Mouse (Mus musculus): ENCODE results near the gene Nmb.
"Not testable (repeated sequence)": the region's sequence is repeated elsewhere in the genome, so short reads cannot be mapped to it uniquely, and the experiment has no call there.

GRCm38 (mm10) chr7:80936617-80937303 lies 31.9 kb upstream of the Nmb start:
- not testable (repeated sequence) for TF ChIP-seq ZNF384 (IDR thresholded peaks at IDR 0.05; ENCODE audit: low read depth, low read length); CHD2 (IDR thresholded peaks at IDR 0.05; ENCODE audit: low read depth, low read length); HCFC1 (IDR thresholded peaks at IDR 0.05; ENCODE audit: borderline replicate concordance, insufficient read depth, low read length); MAFK (IDR thresholded peaks at IDR 0.05; ENCODE audit: insufficient read depth, low read depth, low read length); ZC3H11A (IDR thresholded peaks at IDR 0.05; ENCODE audit: borderline replicate concordance, low read depth, low read length)
